Mouse (Mus musculus): ENCODE data around the gene Gpc1.

The Gpc1 gene

DNA sequence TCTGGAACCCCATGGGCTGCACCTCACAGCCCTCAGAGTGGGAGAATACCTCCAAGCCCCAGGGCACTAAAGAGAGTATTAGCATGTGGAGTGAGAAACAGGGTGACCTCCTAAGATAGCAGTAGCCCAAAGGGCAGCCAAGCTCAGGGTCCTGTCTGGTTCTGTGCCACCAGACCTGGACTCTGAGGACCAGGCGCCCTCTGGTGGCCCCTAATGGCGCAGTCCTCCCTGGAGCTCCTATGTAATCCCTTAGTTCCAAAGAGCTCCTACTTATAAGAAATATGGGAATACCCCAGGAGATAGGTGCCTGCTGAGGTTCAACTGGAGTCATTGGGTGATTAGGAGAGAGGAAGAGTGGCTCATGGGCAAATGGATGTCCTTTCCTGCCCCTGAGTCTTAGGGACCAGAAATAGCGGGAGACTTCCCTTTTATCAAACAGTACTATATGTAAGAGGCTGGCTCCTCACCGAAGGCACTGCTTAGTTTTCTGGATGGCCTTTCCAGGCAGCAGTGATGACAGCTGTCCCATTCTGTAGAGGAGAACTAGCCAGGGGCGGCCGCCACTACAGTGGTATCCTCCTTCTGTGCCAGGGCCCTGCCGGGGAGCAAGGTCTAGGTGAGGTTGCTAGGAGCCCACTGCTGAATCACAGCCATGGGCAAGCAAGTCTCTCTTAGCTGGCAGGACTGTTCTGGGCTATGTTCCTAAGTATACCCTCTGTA, 2.7 kb downstream of the Gpc1 start:
- peak; percentile 76 for DNase-seq (ENCODE audit: low read depth, low spot score)

GRCm38 (mm10) chr1:92837931-92838833, 6.7 kb downstream of the Gpc1 start:
- DNase-seq (ENCODE audit: low read depth, low spot score), result no peak

- no peak for DNase-seq (ENCODE audit: low read depth, low spot score)
Measured at GRCm38 (mm10) chr1:92839211-92839610, 7.8 kb downstream of the Gpc1 start.

GRCm38 (mm10) chr1:92840231-92840890, 8.9 kb downstream of the Gpc1 start:
- no peak for DNase-seq (ENCODE audit: low read depth, low spot score)

DNA sequence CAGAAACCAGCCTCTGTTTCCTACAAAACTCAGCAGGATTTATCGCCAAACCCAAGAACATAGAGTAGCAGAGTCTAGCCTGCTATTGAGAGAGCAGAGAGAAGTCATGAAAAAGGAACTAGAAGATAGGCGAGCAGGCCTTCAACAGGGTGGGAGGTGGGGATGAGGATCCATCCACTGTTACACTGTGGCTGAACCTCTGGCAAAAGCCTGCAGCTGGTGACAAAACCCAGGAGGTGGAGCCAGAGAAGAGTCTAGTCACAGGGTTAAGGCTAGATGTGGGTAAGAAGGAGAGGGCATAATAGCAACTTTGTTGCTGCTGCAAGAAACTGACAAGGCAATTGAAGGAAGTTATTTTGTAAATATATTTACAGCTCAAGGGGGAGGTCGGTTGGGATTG, 10.0 kb downstream of the Gpc1 start:
- DNase-seq (ENCODE audit: low read depth, low spot score), result no peak

DNA sequence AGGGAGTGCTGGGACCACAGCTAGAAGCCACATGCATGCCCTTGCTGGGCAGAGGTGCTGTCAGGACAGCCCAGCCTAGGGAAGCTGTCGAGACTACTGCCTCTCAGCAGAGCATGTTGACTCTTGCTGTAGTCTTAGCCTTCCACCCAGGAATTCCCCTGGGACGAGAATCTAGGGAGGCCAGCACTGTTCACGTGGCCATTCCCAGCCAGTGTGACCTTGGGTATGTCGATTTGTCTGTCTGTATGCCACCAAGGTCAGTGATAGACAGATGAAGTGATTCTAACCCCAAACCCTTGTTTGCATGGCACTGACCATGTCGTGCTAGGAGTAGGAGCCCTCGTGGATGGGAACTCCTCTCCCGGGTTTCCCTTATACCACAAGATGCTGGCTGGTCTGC, 14.4 kb downstream of the Gpc1 start:
- no peak for DNase-seq (ENCODE audit: low read depth, low spot score)

DNA sequence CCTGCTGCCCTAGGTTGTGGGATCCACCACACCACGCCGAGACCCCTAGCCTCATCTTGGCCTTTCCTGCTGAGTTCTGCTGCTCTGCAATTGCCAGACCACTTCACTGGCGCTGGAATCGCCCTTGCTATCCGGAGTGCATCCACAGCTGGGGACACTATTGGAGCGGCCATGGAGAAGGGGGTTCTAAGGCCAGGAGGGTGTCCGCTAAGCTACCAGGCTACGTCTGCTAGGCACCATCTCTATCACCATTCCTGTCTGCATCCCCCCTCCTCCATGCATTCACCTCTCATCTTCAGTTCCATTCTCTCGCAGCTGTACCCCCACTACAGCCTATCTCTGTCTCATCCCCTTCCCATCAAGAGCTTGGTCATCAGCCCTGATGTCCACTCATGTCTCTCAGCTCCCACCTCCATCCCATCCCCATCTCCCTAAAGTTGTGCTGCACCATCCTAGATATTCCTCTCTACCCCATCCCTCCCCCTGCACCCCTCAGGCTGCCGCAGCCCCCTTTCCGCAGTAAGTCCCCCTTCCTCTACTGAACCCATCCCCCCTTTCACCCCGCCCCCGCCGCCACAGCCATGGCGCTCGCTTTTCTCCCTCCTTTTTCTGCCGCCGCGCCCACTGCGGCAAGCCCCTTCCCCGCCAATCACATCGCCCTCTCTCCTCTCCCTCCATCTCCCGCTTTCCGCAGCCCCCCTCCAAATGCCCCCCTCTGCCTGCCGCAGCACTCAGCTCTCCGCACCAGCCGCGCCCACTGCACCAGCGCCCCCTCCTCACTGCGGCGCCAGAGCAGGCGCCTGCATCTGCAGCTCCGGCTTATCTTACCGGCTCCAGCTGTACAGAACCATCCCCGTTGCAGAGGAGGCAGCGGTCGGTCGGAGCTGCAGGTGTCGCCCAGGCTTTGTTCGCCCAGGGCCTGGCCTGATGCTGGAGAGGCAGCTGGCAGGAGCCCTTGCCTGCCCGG, 16.7 kb downstream of the Gpc1 start:
- no peak for DNase-seq (ENCODE audit: low read depth, low spot score)

DNA sequence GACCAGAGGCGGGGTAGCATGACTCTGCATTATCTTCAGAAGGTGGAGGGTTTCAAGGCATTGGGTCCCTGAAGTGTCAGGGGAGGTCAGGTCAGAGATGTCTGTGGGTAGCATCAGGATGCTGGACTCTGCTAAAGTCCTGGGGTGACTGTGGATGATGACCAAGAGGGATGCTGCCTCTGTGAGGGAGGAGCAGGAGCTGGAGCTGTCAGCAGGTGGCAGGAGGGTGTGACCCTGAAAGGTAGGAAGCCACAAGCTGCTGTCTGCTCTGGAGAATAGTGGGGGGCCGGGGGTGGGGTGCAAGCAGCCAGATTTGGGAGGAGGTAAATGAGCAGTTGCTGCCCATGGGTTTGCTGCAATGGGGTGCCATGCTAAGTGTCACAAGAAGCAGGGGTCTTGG, 18.0 kb downstream of the Gpc1 start:
- no peak for DNase-seq (ENCODE audit: low read depth, low spot score)

DNA sequence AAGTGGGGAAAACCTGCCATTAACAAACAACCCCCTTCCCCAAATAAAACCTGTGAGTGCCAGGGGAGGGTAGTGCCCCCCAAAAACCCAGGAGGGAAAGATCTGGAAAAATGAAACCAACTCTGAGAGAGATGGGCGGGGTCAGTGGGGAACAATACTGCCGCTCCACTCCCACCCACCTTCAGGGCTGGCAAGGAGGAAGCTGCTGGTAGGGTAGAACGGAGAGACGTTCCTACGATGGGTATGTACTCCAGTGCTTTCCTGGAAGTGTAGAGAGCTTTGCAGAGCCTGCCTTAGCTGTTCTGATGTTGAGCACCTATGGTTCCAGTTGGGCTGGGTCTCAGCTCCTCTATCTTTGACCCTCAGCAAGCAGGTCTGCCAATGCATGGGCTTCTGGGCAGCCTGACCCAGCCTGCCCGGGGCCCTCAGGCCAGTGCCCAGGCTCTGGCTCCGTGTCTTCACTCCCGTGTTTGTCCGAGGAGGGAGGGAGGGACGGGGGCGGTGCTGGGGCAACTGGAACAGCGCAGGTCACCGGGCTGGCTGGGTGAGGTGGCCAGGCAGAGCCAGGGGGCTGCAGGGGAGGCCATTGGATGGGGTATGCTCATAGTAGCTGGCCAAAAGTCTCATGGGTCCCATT, 18.6 kb downstream of the Gpc1 start:
- DNase-seq (ENCODE audit: low read depth, low spot score), result no peak

GRCm38 (mm10) chr1:92852450-92852849, 21.0 kb downstream of the Gpc1 start:
- no peak for DNase-seq (ENCODE audit: low read depth, low spot score)

GRCm38 (mm10) chr1:92861503-92861902, 30.1 kb downstream of the Gpc1 start:
- no peak for DNase-seq (ENCODE audit: low read depth, low spot score)

- DNase-seq (ENCODE audit: low read depth, low spot score), result no peak
Measured at GRCm38 (mm10) chr1:92863268-92863667, 31.8 kb downstream of the Gpc1 start.

- no peak for DNase-seq (ENCODE audit: low read depth, low spot score)
Measured at GRCm38 (mm10) chr1:92866170-92866569, 34.7 kb downstream of the Gpc1 start.

- DNase-seq (ENCODE audit: low read depth, low spot score), result no peak
Measured at GRCm38 (mm10) chr1:92869985-92870384, 38.5 kb downstream of the Gpc1 start.

GRCm38 (mm10) chr1:92872666-92873065, 41.2 kb downstream of the Gpc1 start:
- DNase-seq (ENCODE audit: low read depth, low spot score), result no peak

DNA sequence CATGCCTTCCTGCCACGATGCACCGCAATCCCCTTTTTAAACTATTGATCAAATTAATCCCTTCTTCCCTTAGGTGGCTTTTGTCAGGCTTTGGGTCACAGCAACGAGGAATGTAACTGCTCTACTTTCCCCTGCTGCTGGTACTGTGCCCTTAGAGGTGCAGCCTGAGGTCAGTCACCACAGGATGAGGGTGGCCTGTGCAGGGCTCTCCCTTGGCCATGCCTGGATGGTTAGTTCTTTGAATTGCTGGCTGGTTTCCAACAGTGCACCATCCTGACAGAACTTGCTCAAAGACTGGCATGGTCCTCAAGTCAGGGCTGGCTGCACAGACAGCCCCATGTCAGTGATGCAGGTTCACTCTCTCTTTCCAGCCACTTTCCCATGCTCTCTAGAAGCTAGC, 42.6 kb downstream of the Gpc1 start:
- DNase-seq (ENCODE audit: low read depth, low spot score), result no peak

GRCm38 (mm10) chr1:92875360-92876111, 44.1 kb downstream of the Gpc1 start:
- no peak for DNase-seq (ENCODE audit: low read depth, low spot score)

- no peak for DNase-seq (ENCODE audit: low read depth, low spot score)
Measured at GRCm38 (mm10) chr1:92877431-92877978, 46.1 kb downstream of the Gpc1 start.

GRCm38 (mm10) chr1:92878066-92878741, 46.8 kb downstream of the Gpc1 start:
- DNase-seq (ENCODE audit: low read depth, low spot score), result no peak

All from retina, postnatal 7 days (tissue).